Mouse (Mus musculus) liver, embryonic 16.5 days (tissue): ENCODE results near the gene Ostf1. TPM values are rescaled to one million over a fixed set of nuclear protein-coding genes. Genes with fewer than 3 reads are reported as not detected.

Source experiments
- ATAC-seq: fragments of 200-750 bp; cut with Nextera tagmentation; 2 replicates; pipeline ENCODE4 v1.8.0; 2017; ENCODE audit warnings: low read depth, mild to moderate bottlenecking, moderate number of reproducible peaks, moderate library complexity
- H3K27ac ChIP-seq: fragments of 300-500 bp; sonication (generic); 2 replicates; pipeline ENCODE4 v1.5.1; 2014; ENCODE audit warnings: mild to moderate bottlenecking, low read length
- H3K27me3 ChIP-seq: fragments of 300-500 bp; sonication (generic); 2 replicates; pipeline ENCODE4 v1.6.1; 2014; ENCODE audit warnings: low read depth, low read length, mixed read lengths; ENCODE audit not compliant: control insufficient read depth, insufficient read depth
- H3K36me3 ChIP-seq: fragments of 300-500 bp; sonication (generic); 2 replicates; pipeline ENCODE4 v1.6.1; 2014; ENCODE audit warnings: mild to moderate bottlenecking; ENCODE audit not compliant: control insufficient read depth, insufficient read depth
- H3K4me1 ChIP-seq: fragments of 300-500 bp; sonication (generic); 2 replicates; pipeline ENCODE4 v1.6.1; 2014; ENCODE audit warnings: low read depth, low read length, mixed read lengths; ENCODE audit not compliant: control insufficient read depth
- H3K4me2 ChIP-seq: fragments of 300-500 bp; sonication (generic); 2 replicates; pipeline ENCODE4 v1.6.1; 2014; ENCODE audit warnings: low read depth, low read length, mixed read lengths
- H3K4me3 ChIP-seq: fragments of 300-500 bp; sonication (generic); 2 replicates; pipeline ENCODE4 v1.5.1; 2014; ENCODE audit warnings: low read depth, mild to moderate bottlenecking, low read length
- H3K9ac ChIP-seq: fragments of 300-500 bp; sonication (generic); 2 replicates; pipeline ENCODE4 v1.6.1; 2014; ENCODE audit warnings: low read depth, low read length
- H3K9me3 ChIP-seq: fragments of 300-500 bp; sonication (generic); replicated peaks from 2 replicates; pipeline ENCODE4 v1.6.1; 2016; ENCODE audit warnings: low read length; ENCODE audit not compliant: control insufficient read depth
- WGBS: fragments of 180-500 bp; shearing (Covaris S2); extraction: QIAGEN DNeasy Blood & Tissue Kit; methylation state at CpG from one replicate; pipeline ENCODE4 v1.1.7; 2014; ENCODE audit not compliant: insufficient replicate concordance; 5-methylcytosine and 5-hydroxymethylcytosine counted together
- polyA plus RNA-seq: library from polyadenylated mRNA; unstranded; fragments of >200 nt; fragmentation: Nextera tagmentation; extraction: Ambion mirVana; gene quantifications from 2 replicates; pipeline ENCODE4 v1.2.1, GENCODE M21; 2015

Ostf1 gene
- polyA plus RNA-seq, 1 experiment from 2014 or later, result 58.2 TPM

DNA sequence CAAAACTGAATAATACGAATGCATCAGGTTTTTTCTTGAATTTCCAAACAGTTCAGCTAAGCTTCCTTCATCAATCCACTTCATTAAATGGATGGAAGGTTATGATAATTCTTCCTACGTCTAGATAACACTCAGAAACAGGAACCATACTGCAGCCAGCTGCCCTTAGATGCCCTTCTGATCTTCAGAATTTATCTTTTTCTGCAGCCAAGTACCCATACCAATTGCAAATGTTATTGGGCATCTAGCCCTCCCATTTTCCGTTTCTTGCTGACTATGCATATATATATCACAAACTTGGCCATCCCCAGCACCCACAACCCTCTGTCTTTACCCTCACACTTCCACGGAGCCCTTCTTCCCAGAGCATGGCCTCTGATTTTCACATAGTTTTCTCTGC lies 18.3 kb upstream of the Ostf1 start:
- WGBS, result 29% methylated on average over 4 of the region's 4 CpGs
- H3K4me3 ChIP-seq, result no peak overlapping the region
- H3K27me3 ChIP-seq, result no peaks in the 10 kb centered on the region
- peaks cover 44% of the 10 kb centered on the region for H3K4me1 ChIP-seq
- H3K9me3 ChIP-seq, result no peaks in the 10 kb centered on the region
- H3K4me2 ChIP-seq, result peak overlapping the region; percentile 28; the same call in 1 of the 2 replicates
- H3K9ac ChIP-seq, result no peak overlapping the region
- no peaks in the 10 kb centered on the region for H3K36me3 ChIP-seq
- ATAC-seq, result no peak
- H3K27ac ChIP-seq, result peak overlapping the region; percentile 55; the same call in 1 of the 2 replicates

DNA sequence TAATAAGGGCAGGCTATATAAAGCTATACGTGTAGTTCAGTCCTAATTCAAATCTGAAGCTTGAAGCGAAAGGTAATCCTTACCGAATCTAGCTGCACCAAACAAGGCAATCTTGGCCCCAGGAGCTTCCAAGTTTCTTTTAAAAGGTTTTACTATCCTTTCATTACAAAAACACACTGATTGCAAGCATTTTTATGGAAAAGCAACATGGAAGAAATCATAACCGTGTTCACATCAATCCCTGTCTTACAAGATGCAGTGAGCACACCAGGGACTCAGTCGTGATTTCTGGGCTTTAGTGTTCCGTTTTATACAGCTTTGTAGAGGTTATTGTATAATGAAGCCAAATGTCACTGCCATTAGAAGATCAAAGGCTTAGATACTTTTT lies 16.9 kb upstream of the Ostf1 start:
- no peak overlapping the region for H3K4me3 ChIP-seq
- ATAC-seq, result no peak
- H3K4me2 ChIP-seq, result no peak overlapping the region
- peaks cover 50% of the 10 kb centered on the region for H3K4me1 ChIP-seq
- no peak overlapping the region for H3K9ac ChIP-seq
- 80% methylated on average over 6 of the region's 6 CpGs for WGBS
- no peak overlapping the region for H3K27ac ChIP-seq
- no peaks in the 10 kb centered on the region for H3K27me3 ChIP-seq
- no peaks in the 10 kb centered on the region for H3K9me3 ChIP-seq
- no peaks in the 10 kb centered on the region for H3K36me3 ChIP-seq

GRCm38 (mm10) chr19:18647775-18648557 lies 16.3 kb upstream of the Ostf1 start:
- no peak overlapping the region for H3K4me3 ChIP-seq
- no peak overlapping the region for H3K9ac ChIP-seq
- no peaks in the 10 kb centered on the region for H3K9me3 ChIP-seq
- no peak overlapping the region for H3K4me2 ChIP-seq
- no peak overlapping the region; the same call in 1 of the 2 replicates for H3K27ac ChIP-seq
- ATAC-seq, result no peak
- H3K4me1 ChIP-seq, result peaks cover 51% of the 10 kb centered on the region
- H3K36me3 ChIP-seq, result no peaks in the 10 kb centered on the region
- 61% methylated on average over 9 of the region's 9 CpGs for whole genome bisulfite sequencing
- no peaks in the 10 kb centered on the region for H3K27me3 ChIP-seq

- no peak overlapping the region for H3K4me3 ChIP-seq
- peaks cover 51% of the 10 kb centered on the region for H3K4me1 ChIP-seq
- H3K9me3 ChIP-seq, result no peaks in the 10 kb centered on the region
- no peaks in the 10 kb centered on the region for H3K27me3 ChIP-seq
- peak overlapping the region; percentile 35 for H3K9ac ChIP-seq
- no peaks in the 10 kb centered on the region for H3K36me3 ChIP-seq
- 23% methylated on average over 5 of the region's 5 CpGs for WGBS
- peak; percentile 75 for ATAC-seq
- H3K4me2 ChIP-seq, result peak overlapping the region; percentile 31; the same call in 1 of the 2 replicates
- peak overlapping the region; percentile 87 for H3K27ac ChIP-seq
Measured at GRCm38 (mm10) chr19:18646853-18647420, 15.3 kb upstream of the Ostf1 start.

DNA sequence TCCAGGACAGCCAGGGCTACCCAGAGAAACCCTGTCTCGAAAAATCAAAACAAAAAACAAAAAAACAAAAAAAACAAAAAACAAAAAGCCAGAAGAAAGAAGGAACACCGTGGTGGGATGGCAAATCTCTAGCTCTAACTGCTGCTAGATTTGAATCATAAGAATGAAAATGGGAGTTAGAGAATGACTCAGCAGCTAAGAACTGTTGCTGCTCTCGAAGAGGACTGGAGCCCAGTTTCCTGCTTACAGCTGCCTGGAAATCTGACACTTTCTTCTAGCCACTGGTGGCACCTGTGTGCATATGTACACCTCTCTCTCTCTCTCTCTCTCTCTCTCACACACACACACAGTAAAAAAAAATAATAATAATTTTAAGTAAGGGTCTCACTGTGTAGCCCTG lies 14.8 kb upstream of the Ostf1 start:
- H3K4me3 ChIP-seq, result no peak overlapping the region
- ATAC-seq, result no peak
- H3K36me3 ChIP-seq, result no peaks in the 10 kb centered on the region
- H3K27ac ChIP-seq, result peak overlapping the region; percentile 87
- H3K9ac ChIP-seq, result peak overlapping the region; percentile 35; the same call in 1 of the 2 replicates
- no peaks in the 10 kb centered on the region for H3K9me3 ChIP-seq
- H3K27me3 ChIP-seq, result no peaks in the 10 kb centered on the region
- 21% methylated on average over 3 of the region's 3 CpGs for WGBS
- peaks cover 51% of the 10 kb centered on the region for H3K4me1 ChIP-seq
- H3K4me2 ChIP-seq, result peak overlapping the region; percentile 31

DNA sequence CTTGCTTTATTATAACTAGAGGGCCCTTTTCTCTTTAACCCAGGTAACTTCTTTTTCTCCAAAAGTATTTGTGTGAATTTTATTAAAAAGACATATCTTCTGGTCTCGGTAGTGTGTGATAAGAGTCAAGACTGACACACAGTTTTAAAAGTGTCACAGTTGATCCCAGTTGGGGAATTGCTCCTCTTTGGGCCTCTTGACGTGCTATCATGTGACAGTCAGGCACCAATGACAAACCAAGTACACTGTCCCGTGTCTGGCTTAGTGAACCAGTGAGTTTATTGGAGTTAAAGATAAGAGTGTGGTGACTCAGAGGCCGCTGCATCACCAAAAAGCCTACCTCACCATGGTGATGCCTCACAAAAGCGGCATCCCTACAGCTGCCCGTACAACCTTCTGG lies 12.5 kb upstream of the Ostf1 start:
- H3K4me2 ChIP-seq, result peak overlapping the region; percentile 43
- ATAC-seq, result peak; percentile 91
- WGBS, result 37% methylated on average over 6 of the region's 6 CpGs

DNA sequence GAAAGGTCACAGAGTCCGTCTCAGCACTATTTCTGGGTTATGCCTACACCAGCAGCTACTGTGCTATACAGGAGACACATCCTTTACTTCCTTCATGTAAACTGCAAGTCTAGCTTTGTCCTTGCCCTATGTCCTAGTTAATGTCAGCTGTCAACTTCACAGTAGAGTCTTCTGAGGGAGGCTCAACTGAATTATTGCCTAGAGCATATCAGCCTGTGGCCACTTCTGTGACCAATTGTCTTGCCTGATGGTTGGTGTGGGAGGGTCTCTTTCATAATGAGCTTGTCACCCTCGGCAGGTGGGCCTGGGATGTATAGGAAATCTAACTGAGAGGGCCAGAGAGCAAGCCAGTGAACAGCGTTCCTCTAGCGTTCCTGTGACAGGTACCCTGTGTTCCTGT lies 11.8 kb upstream of the Ostf1 start:
- Histone ChIP-seq H3K27me3 (no peaks in the 10 kb centered on the region), H3K4me2 (no peak overlapping the region), H3K4me3 (no peak overlapping the region), H3K4me1 (peaks cover 37% of the 10 kb centered on the region), H3K9me3 (no peaks in the 10 kb centered on the region), H3K36me3 (no peaks in the 10 kb centered on the region), H3K9ac (no peak overlapping the region), H3K27ac (peak overlapping the region; percentile 76)
- no peak for ATAC-seq
- 72% methylated on average over 4 of the region's 4 CpGs for WGBS

More for the DNA sequence above, 12.5 kb upstream of the Ostf1 start:
- H3K4me3 ChIP-seq, result no peak overlapping the region
- no peaks in the 10 kb centered on the region for H3K36me3 ChIP-seq
- H3K27ac ChIP-seq, result peak overlapping the region; percentile 76
- no peaks in the 10 kb centered on the region for H3K9me3 ChIP-seq
- H3K9ac ChIP-seq, result no peak overlapping the region
- no peaks in the 10 kb centered on the region for H3K27me3 ChIP-seq
- H3K4me1 ChIP-seq, result peaks cover 37% of the 10 kb centered on the region

- WGBS, result 74% methylated on average over 4 of the region's 4 CpGs
Measured at GRCm38 (mm10) chr19:18641001-18641400, 9.4 kb upstream of the Ostf1 start.

DNA sequence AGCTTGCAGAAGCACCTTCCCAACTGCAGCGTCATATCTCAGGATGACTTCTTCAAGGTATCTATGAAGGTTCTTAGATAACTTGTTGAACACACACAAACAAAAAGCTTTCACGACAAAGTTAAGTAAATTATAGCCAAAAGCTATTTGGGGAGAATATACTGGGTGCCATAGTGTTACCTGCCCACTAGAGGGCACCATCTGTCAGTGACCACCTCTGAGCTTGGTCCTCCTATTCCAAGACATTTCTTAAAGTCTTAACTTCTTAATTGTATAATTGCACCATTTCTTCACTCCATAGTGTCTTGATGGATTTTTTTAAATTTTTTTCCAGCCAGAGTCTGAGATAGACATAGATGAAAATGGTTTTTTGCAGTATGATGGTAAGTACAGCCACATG lies 7.9 kb upstream of the Ostf1 start:
- no peaks in the 10 kb centered on the region for H3K9me3 ChIP-seq
- H3K36me3 ChIP-seq, result no peaks in the 10 kb centered on the region
- no peak for ATAC-seq
- no peak overlapping the region for H3K4me3 ChIP-seq
- H3K4me2 ChIP-seq, result no peak overlapping the region
- no peak overlapping the region for H3K9ac ChIP-seq
- no peak overlapping the region for H3K27ac ChIP-seq
- H3K4me1 ChIP-seq, result peaks cover 12% of the 10 kb centered on the region
- H3K27me3 ChIP-seq, result no peaks in the 10 kb centered on the region
- WGBS, result 39% methylated on average over 2 of the region's 2 CpGs

More at GRCm38 (mm10) chr19:18641001-18641400, 9.4 kb upstream of the Ostf1 start:
- H3K4me3 ChIP-seq, result no peak overlapping the region
- H3K27ac ChIP-seq, result no peak overlapping the region
- no peaks in the 10 kb centered on the region for H3K9me3 ChIP-seq
- H3K36me3 ChIP-seq, result no peaks in the 10 kb centered on the region
- no peak overlapping the region for H3K9ac ChIP-seq
- no peak for ATAC-seq
- H3K27me3 ChIP-seq, result no peaks in the 10 kb centered on the region
- no peak overlapping the region for H3K4me2 ChIP-seq
- H3K4me1 ChIP-seq, result peaks cover 15% of the 10 kb centered on the region
